Mouse (Mus musculus) gastrocnemius, postnatal 14 days (tissue): Measurements from ENCODE around the gene Tmem150c. TPM values are rescaled to one million over a fixed set of nuclear protein-coding genes. Genes with fewer than 3 reads are reported as not detected.

Experiments
- DNase-seq: peaks from one replicate; pipeline ENCODE4 v3.0.0; 2021; ENCODE audit warnings: mixed read lengths
- intact Hi-C: fragments of 180-260 bp; cut with DNase I; formaldehyde crosslinking; loops from one replicate; pipeline ENCODE4 v1.15.1; 2025; ENCODE audit warnings: low total_unique reads
- long read RNA-seq, 2 experiments: library from polyadenylated mRNA; stranded (forward); transcript quantifications; one replicate each; pipeline ENCODE4 v2.0.0; 2021
- total RNA-seq, 2 experiments: library from RNA; stranded (reverse); gene quantifications; 2 replicates each; pipeline ENCODE4 v1.2.3; 2021

The Tmem150c gene
- total RNA-seq: 1 to 10 TPM; 3.6 to 4.1 TPM
- long read RNA-seq, experiment 1, partial matches to known transcripts: 0 of 2 reads
- long read RNA-seq, experiment 1, other reads (novel, unspliced or antisense): 2 of 2 reads
- long read RNA-seq, experiment 2, partial matches to known transcripts: 0 of 1 reads
- long read RNA-seq, experiment 2, other reads (novel, unspliced or antisense): 1 of 1 reads

DNA sequence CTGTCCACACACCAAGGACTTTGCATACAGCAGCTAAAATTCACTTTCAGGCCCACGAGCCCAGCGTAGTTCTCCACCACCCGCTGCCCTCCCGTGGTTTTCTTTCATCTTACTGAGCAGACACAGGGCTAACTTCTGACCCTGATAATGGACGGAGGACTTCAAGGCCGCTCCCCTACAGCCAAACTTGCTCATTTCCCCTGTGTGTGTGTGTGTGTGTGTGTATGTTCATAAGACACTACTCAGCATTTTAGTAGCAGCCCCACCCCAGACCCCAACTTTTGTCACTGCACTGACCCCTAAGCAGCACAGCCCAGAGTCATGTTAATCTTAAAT lies at the start of gene Tmem150c:
Gene Tmem150c (minus strand): TSS at position 171 of the 336 bp plus-strand sequence.
- DNase-seq: no peak
- intact Hi-C loops: loop anchor here (10.0 kb wide), 1 partner anchor 85 kb away; no protein-coding TSS in a partner anchor

DNA sequence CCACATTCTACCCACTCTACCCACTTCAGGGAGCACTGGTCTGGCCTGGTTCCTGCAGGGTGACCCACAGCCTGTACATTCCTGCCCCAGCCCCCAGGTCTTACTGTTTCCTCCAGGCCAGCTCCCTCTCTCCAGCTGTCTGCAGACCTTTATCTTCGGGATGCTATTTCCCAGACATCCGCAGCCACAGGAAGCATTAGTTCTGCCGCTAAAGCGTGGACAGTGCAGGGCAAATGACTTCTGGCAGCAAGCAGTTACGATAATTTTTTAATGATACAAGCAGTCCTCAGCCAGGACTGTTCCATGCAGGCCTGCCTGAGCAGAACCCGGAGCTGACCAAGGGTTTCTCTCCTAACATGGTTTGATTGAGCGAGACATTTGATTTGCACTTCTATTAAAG lies 49.5 kb upstream of the Tmem150c start:
- intact Hi-C loops: no loop called here
- no peak for DNase-seq

DNA sequence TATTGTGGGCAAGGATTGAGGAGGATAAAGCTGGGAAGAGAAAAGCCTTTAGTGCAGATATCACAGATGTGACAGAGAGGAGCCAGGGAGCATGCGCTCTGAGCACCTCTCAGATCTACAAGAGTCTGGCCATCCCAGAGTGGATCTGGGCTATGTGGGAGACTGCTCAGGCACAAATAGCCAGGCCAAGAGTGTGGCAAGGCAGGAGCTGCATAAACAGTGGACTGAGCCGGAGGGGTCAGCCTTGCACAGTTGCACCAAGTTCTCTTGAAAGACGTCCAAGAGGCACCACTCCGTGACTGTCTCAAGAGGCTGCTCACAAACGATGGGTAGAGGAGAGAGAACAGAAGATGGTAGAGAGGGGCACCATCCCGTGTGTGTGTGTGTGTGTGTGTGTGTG lies 47.1 kb upstream of the Tmem150c start:
- intact Hi-C loops: no loop called here

DNA sequence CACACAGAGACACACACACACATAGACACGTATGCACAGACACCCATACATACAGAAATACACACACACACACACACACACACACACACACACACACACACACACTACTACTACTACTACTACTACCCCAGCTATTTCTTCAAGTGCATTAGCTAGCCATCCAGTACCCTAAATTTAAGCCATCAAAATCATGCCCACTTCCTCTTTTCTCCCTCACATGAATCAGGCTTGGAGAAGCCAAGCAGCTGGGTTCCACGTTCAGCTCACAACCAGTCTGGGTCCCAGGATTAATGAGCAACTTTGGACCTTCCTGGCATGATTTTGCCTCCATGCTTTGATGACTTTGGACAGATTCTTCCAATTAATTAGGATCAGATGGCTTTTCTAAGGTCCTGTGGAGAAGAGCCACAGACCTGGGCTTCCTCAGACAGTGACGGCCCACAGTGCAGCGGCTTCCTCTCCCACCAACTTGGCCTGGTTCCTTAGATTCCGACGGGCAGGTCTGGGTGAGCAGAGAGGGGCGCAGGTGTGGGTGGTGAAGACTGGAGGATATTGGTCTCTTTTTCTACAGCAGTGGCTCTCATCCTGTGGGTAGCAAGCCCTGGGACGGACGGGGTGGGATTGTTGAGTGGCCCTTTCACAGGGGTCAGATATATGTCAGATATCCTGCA lies 46.0 kb upstream of the Tmem150c start:
- no peak for DNase-seq
- intact Hi-C loops: no loop called here

More for the DNA sequence above, 47.1 kb upstream of the Tmem150c start:
- no peak for DNase-seq

DNA sequence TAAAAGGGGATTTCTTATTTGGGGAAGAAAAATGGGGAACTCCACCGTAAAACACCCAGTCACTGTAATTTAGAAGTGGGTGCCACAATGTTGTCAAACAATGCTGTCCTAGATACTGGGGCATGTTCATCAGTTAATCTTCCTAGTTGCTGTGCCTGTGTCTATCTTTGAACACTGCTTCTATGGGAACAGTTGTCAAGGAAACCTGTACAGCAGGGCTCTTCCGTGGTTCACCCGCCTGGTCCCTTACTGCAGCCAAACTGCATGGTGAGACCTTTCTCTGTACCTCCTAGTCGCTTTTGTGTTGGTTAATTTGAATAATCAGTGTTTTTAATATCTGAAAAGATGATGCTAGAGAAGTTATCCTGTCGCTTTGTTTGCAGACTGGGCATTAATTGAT lies 41.2 kb upstream of the Tmem150c start:
- DNase-seq: no peak
- intact Hi-C loops: no loop called here

DNA sequence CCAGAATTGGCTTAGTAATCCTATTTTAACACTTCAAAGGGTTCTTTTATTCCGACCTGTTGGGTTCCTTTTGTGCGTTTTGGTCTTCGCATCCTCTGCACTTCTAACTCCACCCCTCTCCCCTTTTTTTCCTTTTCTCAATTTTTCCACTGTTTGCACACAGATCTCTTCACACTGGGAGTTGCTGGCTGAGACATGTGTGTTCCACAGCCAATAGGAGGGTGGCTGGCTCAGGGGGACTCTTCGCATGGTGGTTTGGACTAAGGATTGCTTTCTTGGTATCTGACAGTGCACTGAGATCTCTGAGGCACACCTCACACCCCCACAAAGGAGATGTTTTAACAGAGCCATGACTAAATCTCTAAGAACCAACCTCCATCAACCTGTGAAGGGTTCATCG lies 40.7 kb upstream of the Tmem150c start:
- intact Hi-C loops: no loop called here
- DNase-seq: no peak

DNA sequence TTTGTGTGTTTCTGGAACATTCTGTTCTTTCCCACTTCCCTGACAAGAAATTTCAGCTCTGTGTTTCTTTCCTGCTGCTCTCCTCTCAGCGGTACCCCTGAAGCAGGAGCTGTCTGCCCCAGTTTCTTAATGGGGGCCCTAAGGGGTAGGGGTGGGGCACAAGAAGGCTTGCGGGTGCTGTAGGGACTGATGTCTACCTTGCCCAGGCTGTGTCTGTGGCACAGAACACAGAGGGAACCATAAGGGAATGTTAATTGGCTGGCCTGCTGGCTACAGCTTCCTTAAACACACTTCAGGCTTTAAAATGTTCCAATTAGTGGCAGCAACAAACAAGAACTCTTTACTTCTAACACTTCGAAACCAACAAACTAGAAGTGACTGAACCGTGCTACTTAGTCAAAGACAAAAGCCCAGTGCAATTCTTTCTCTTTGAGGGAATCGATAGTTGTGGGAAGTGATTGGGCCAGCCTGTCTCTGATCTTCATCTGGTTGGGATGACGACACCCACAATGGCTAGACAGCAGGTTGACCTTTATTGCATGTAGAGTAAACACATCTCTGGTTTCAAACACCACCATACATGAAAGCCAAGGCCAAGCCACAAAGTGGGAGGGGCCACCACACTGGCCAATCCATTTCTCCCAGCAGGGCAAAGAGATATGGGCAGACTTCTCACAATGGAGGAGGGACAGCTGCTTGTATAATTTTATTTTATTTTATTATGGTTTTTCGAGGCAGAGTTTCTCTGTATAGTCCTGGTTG lies 39.7 kb upstream of the Tmem150c start:
- DNase-seq: no peak
- intact Hi-C loops: no loop called here

DNA sequence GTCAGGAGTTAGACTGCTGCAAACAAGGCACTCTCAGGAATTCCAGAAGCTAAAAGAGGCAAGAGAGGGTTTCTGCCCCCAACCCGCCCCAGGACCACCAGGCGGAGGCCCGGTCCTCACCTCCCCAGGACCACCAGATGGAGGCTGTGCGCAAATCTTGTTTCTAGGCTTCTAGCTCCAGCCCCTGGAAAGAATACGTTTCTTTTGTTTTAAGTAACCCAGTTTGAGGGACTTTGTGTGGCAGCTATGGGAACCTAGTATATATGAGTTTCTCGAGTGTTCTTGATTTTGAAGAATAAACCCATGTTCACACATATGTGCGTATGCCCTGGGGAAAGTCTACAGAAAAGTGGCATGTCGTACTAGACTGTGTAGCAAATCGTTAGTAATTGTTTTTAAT lies 37.9 kb upstream of the Tmem150c start:
- no peak for DNase-seq
- intact Hi-C loops: no loop called here

DNA sequence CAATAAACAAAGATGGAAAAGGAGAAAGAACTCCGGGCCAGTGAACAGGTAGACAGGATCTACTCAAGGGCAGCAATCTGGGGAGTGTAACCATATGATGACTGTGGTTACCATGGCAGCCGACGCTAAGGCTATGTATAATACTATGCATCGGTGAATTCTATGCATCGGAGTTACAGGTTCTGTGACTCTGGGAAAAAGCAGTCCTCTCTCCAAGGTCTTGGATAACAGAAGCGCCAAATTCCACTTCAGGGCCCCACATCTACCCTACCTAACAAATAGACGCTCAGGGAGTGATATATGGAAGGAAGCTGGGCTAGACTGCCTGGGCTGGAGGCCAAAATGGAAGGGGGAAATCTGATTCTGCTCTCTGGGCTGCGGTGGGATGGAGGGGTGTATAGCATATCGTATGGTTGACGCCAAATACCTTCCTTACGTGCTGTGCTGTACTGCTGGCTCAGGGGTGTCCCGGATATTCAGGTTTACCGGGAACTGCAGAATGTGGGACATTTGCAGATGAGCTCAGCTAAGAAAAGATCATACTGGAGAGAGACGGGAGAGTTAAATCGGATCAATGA lies 37.3 kb upstream of the Tmem150c start:
- intact Hi-C loops: no loop called here
- DNase-seq: no peak

DNA sequence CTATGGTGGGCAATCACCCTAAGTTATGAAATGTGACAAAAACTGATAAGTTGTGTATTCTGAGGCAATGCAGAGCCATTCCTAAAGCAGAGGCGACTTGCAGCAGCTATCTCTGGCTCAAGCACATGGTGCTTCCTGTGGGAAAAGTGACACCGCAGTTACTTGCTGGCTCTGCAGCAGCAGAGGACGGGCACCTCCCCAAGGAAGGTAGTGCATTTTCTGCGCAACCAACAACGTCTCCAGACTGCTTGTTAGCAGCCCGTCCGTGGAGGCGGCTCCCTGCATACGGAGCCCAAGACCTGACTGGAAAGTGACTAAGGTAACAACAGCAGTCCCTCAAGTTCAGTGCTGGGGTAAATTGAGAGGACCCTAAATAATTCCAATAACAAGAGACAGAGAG lies 36.8 kb upstream of the Tmem150c start:
- no peak for DNase-seq
- intact Hi-C loops: no loop called here

DNA sequence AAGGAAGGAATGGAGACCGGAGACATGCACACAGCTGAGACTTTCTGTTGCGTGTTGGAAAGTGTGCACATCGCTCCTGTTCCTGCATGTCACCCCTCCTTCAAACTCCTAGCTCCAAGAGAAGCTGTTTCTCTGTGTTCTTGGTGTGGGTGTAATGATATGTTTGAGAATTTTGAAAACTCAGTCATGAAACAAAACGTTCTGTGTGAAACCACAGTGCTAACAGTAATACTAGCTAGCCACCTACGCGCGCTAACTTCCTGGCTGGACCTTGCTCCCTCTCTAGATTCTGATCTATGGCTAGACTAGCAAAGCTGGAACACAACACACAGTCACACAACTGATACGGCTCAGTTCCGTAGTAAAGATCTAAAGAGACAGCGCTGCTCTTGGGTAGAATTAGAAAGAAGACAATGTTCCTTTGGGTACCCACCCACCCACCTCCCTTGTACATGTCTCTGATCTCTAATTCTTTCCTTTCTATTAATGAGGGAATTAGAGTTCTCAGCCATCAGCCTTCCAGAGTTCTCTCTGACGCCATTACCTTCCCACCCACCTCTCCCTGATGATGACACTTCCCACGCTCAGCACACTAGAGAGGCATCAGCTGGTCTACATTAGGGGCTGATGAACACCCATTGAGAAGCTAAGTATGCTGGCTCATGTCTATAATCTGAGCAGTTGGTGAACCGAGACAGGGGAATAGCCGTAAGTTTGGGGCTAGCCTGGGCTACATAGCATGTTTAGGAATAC lies 32.0 kb upstream of the Tmem150c start:
- intact Hi-C loops: no loop called here

DNA sequence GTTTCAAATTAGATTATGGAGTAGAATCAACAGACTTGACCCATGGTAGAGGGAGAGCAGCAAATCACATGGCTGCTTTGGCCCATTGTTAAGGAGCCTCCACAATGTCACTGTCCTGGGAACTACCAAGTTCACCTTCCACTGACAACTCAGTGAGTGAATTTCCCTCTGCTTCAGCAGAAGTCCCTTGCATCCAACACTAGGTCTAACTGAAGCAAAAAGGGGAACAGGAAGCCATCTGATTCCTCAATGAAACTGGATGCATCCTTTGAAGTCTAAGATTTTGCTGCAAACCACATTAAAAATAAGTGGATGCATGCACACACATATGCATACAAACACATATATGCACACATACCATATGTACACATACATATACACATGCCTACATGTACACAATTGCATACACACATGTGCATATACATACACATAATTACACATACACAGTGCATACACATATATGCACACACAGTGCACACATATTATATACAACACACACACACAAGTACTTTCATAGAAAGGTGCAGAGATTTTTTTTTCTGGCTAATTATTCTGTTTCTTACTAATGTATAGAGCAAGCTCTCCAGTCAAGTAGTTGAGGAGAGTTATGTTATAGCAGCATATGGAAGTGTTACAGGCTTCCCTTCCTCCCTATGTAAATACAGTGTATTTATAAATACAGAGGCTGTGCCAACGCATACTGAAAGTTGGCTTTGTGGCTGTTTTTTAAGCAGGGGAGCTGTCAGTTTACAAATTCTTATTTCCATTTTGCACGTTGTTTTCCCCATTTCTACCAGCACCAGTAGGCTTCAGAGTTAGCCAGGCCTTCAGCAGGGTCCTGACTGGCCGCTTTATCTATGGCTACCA lies 27.7 kb upstream of the Tmem150c start:
- intact Hi-C loops: no loop called here
- DNase-seq: no peak

More for the DNA sequence above, 32.0 kb upstream of the Tmem150c start:
- no peak for DNase-seq

DNA sequence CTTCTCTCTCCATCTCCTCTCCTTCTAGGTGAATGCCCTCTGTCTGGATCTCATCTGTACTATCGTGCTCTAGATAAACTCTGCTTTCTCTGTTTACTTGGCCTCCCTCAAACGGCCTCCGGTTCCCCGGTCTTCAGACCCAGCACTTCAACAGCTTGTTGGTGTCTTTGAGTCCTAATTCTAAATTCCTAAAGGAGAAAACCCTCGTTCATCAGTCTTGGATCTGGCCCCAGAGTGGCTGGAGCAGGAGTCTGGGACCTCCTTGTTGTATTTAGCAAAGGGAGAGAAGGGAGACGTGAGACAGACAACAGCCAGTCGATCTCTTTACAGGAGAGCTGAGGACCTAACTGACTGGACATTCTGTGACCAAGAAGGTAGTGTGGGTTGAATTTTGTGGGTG lies 27.0 kb upstream of the Tmem150c start:
- intact Hi-C loops: no loop called here
- DNase-seq: no peak

DNA sequence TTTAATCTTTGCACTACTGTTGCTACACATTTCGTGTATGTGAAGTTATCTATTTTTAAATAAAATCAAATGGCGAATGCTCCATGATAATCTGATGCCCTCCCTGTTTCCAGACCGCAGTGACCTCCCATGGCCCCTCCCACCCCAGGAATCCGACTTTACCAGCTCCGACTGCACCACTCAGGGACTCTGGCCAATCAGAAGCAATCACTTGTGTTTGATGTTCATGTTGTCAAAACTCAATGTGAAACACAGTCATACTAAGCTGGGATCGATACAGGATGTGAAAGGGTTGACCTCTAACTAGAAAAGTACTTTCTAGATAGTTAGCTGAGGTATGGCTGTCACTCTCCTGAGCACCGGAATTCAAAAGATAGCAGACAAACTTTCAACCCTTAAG lies 26.3 kb upstream of the Tmem150c start:
- intact Hi-C loops: no loop called here
- DNase-seq: no peak

DNA sequence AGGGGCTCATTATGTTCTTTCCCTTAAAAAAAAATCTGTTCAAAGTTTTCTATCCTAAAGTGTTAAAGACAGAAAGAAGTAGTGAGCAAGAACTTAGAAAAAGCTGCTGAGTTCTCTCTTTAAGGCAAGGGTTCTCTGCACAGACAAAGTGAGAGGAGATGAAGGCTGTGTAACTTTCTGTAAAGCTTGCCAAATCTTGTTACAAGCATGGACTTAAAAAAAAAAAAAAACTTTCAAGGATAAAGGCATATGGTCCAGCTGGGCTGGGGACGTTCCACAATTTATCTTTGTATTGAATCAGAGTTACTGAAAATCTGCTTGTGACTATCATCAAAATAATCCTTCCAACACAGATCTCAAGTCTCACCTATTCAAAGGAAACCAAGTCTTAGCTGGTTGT lies 21.4 kb upstream of the Tmem150c start:
- intact Hi-C loops: no loop called here
- DNase-seq: no peak

DNA sequence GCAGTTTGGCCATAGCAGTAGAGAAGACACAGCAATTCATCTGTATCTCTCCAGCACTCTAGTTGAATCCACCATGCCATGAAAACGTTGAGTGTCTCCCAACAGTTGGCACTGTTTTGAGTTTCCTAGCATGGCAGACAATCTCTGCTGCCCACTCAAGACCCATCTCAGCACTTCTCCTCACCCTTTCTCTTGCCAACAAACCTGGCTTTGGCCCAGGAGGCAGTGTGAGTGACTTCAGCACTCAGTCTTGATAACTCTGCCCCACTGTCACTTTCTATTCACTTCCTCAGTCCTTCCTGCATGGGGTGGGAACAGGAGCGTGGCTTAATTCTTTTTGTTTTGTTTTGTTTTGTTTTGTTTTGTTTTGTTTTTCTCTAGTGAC lies 19.2 kb upstream of the Tmem150c start:
- intact Hi-C loops: no loop called here

DNA sequence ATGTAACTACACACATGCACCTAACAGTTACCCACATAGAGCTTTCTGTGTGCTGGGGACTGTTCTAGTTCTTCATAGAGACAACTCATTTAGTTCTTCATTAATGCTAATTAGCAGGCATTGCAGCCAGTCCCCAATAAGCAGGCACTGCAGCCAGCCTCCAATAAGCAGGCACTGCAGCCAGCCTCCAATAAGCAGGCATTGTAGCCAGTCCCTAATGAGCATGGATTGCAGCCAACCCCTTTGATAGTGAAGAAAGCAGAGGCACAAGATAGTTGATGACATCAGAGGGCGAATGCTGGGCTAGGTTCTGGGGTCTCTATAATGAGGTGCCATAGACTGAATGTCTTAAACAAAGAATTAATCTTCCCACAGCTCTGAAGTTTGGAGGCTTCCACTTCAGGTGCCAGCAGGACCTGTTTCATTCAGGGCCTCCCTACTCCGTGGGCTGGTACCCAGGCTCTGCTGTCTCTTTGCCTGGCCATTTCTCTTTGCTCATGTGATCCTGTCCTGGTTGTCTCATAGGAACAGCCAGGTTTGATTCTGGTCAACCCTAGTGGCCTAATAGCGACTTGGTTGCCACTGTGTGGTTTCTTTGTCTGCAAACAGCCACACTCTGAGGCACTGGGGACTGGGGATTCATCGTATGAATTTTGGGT lies 18.6 kb upstream of the Tmem150c start:
- intact Hi-C loops: no loop called here

More for the DNA sequence above, 19.2 kb upstream of the Tmem150c start:
- DNase-seq: no peak

DNA sequence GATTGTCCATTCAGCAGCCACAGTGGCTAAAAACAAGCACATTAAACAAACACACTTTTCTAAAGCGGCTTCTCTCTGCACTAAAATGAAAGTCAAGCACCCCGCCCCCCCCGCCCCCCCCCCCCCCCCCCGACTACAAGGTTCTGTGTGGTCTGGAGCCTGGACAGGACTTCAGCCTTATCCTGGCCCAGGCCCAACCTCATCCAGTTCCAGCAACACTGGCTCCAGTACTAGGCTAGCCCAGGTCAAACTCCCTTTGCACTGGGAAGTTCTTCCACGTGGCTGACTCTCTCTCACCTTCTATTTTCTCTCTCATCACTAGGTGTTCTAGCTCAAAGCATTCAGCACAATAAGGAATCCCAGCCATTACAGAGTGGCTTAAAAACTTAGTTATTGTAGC lies 17.9 kb upstream of the Tmem150c start:
- DNase-seq: no peak
- intact Hi-C loops: no loop called here

More for the DNA sequence above, 18.6 kb upstream of the Tmem150c start:
- DNase-seq: no peak
